ENCODE assay signal across 8 mouse cellular contexts in genomic region chr1:172481540-172482280, GRCm38 (mm10). TPM values are rescaled to one million over a fixed set of nuclear protein-coding genes. Genes with fewer than 3 reads are reported as not detected.
DNase-seq lines count a peak whose midpoint lies in the region; ATAC-seq and TF ChIP-seq lines count a peak whose summit lies in the region.

Gene Igsf9 (plus strand): TSS chr1:172481788.

- in situ Hi-C loops in ES-E14 (cut with MboI; ENCODE audit: low sequenced_read_pairs in 2 of 2, unreplicated experiment in 2 of 2): no loop called here

- peak; percentile 88 for ATAC-seq in frontal cortex, adult (ENCODE audit: low TSS enrichment)
- ATAC-seq in hematopoietic stem cell, adult 5-6 weeks (replicated peaks in 1 of 2; ENCODE audit: insufficient read depth in 1 of 2, low FRiP score in 2 of 2, low TSS enrichment in 1 of 2, low read depth in 1 of 2, poor library complexity in 2 of 2, severe bottlenecking in 2 of 2): peak; percentile 90 to 92
- ATAC-seq in lung, embryonic 14.5 days (ENCODE audit: insufficient read depth): peak; percentile 96

- no peak for TF ChIP-seq CTCF in cerebellum, adult 2 months (IDR thresholded peaks at IDR 0.05; ENCODE audit: borderline replicate concordance, insufficient read depth, low read depth, low read length)
- peak; percentile 73 for TF ChIP-seq CTCF in lung, embryonic 14.5 days (IDR thresholded peaks at IDR 0.05; ENCODE audit: low read depth)
- TF ChIP-seq CTCF in olfactory bulb, adult 2 months (IDR thresholded peaks at IDR 0.05; ENCODE audit: insufficient read depth, low read depth, low read length): no peak

- H3K4me1 ChIP-seq in ES-E14 (ENCODE audit: control insufficient read depth in 2 of 2, insufficient read depth in 2 of 2, low read length in 2 of 2, poor library complexity in 1 of 2): peaks cover 1 to 2% of the 10 kb centered on the region in 2 experiments; a peak in 3 of 4 replicates
- no peaks in the 10 kb centered on the region for H3K4me1 ChIP-seq in cerebellum, adult 2 months (ENCODE audit: control insufficient read depth, insufficient read depth, low read length)
- H3K4me1 ChIP-seq in lung, embryonic 14.5 days (ENCODE audit: insufficient read depth): peaks cover 8% of the 10 kb centered on the region; the same call in 1 of the 2 replicates
- peaks cover 39% of the 10 kb centered on the region for H3K4me1 ChIP-seq in olfactory bulb, adult 2 months (ENCODE audit: control insufficient read depth, insufficient read depth, low read length)

- H3K27ac ChIP-seq in ES-E14 (ENCODE audit: insufficient read depth, low read depth, low read length, poor library complexity, severe bottlenecking): peak within 1 kb of the TSS; percentile 94
- no peak within 1 kb of the TSS for H3K27ac ChIP-seq in cerebellum, adult 2 months (ENCODE audit: insufficient read depth, low read length)
- H3K27ac ChIP-seq in lung, embryonic 14.5 days (ENCODE audit: low read depth): peak within 1 kb of the TSS; percentile 89
- no peak within 1 kb of the TSS for H3K27ac ChIP-seq in olfactory bulb, adult 2 months (ENCODE audit: insufficient read depth, low read depth, low read length)

- no peaks in the 10 kb centered on the region for H3K9me3 ChIP-seq in ES-E14 (ENCODE audit: control insufficient read depth, insufficient read depth, low read depth, low read length)
- no peaks in the 10 kb centered on the region for H3K9me3 ChIP-seq in lung, embryonic 14.5 days (ENCODE audit: low read depth, low read length)

- no peaks in the 10 kb centered on the region for H3K27me3 ChIP-seq in cerebellum, adult 2 months (ENCODE audit: control insufficient read depth, insufficient read depth, low read length)
- H3K27me3 ChIP-seq in lung, embryonic 14.5 days (ENCODE audit: insufficient read depth, low read length): no peaks in the 10 kb centered on the region

- peak within 1 kb of the TSS; percentile 83 for H3K9ac ChIP-seq in ES-E14 (ENCODE audit: insufficient read depth, low read depth, low read length, poor library complexity, severe bottlenecking)
- peak within 1 kb of the TSS; percentile 62 for H3K9ac ChIP-seq in lung, embryonic 14.5 days

- 1% methylated on average over 38 of the region's 38 CpGs for WGBS in cerebellum, adult 2 months
- WGBS in lung, embryonic 14.5 days: under 1% methylated on average over 38 of the region's 38 CpGs
- under 1% methylated on average over 38 of the region's 38 CpGs for WGBS in olfactory bulb, adult 2 months

- peak within 1 kb of the TSS; percentile 84 for H3K4me2 ChIP-seq in lung, embryonic 14.5 days

- peak; percentile 95 for DNase-seq in ES-E14 (ENCODE audit: low read depth, low spot score)
- peak; percentile 81 to 84 for DNase-seq in cerebellum, adult 2 months
- peak; percentile 88 to 89 for DNase-seq in layer of hippocampus, adult 8-10 months (ENCODE audit: low spot score in 2 of 2)
- DNase-seq in lung, embryonic 14.5 days: peak; percentile 98
- peak; percentile 93 to 95 for DNase-seq in thymus, adult 18-20 months

- TF ChIP-seq POLR2A in cerebellum, adult 2 months (IDR thresholded peaks at IDR 0.05; ENCODE audit: borderline replicate concordance, insufficient read depth, low read length): no peak
- peak; percentile 16; the same call in 1 of the 2 replicates for TF ChIP-seq POLR2A in olfactory bulb, adult 2 months (IDR thresholded peaks at IDR 0.05; ENCODE audit: insufficient read depth, low read depth, low read length)

- peak within 1 kb of the TSS; percentile 77 to 88 for H3K4me3 ChIP-seq in ES-E14 (ENCODE audit: insufficient read depth in 1 of 2, low read depth in 1 of 2, low read length in 2 of 2, poor library complexity in 1 of 2, severe bottlenecking in 1 of 2)
- H3K4me3 ChIP-seq in cerebellum, adult 2 months (replicated peaks; ENCODE audit: insufficient read depth, low read depth, low read length): peak within 1 kb of the TSS; percentile 59
- H3K4me3 ChIP-seq in lung, embryonic 14.5 days (ENCODE audit: low read depth, low read length): peak within 1 kb of the TSS; percentile 60
- H3K4me3 ChIP-seq in olfactory bulb, adult 2 months (ENCODE audit: insufficient read depth, low read depth, low read length): peak within 1 kb of the TSS; percentile 65

- peaks cover 4% of the 10 kb centered on the region; the same call in 1 of the 2 replicates for H3K36me3 ChIP-seq in ES-E14 (ENCODE audit: control insufficient read depth, insufficient read depth, low read length, poor library complexity, severe bottlenecking)
- H3K36me3 ChIP-seq in lung, embryonic 14.5 days (ENCODE audit: insufficient read depth): peaks cover 8% of the 10 kb centered on the region; the same call in 1 of the 2 replicates

TF ChIP-seq in ES-E14, 5 proteins besides CTCF, POLR2A, EP300 and RAD21:
- peak; percentile 94 for TF ChIP-seq HCFC1 (IDR thresholded peaks at IDR 0.05; ENCODE audit: borderline replicate concordance, insufficient read depth, low read length)
- no peak for TF ChIP-seq MAFK (IDR thresholded peaks at IDR 0.05; ENCODE audit: insufficient read depth, low read depth, low read length)
- peak; percentile 60; the same call in 1 of the 2 replicates for TF ChIP-seq CHD2 (IDR thresholded peaks at IDR 0.05; ENCODE audit: low read depth, low read length)
- TF ChIP-seq ZNF384 (IDR thresholded peaks at IDR 0.05; ENCODE audit: low read depth, low read length): no peak
- TF ChIP-seq ZC3H11A (IDR thresholded peaks at IDR 0.05; ENCODE audit: borderline replicate concordance, low read depth, low read length): no peak
TF ChIP-seq in ES-E14: peak in this region for 2.

RNA-seq across cellular contexts. Expression of gene Igsf9, which starts in this region (rescaled TPM):
- total RNA-seq in ES-E14 (2012; rRNA removed): 45.6 and 80.3 TPM in 2 replicates
- polyA plus RNA-seq in cerebellum, adult 2 months (2012; rRNA removed): 1.9 and 2.2 TPM in 2 replicates
- 1.1 and 1.9 TPM in 2 replicates for total RNA-seq in hematopoietic stem cell, adult 5-6 weeks (2017)
- total RNA-seq in layer of hippocampus, adult 8-10 months (2022): 1 to 10 TPM; 4.1 to 6.6 (median 5.3) TPM
- polyA plus RNA-seq in lung, embryonic 14.5 days (2014; fragmentation: Nextera tagmentation; extraction: Ambion mirVana): 23.5 and 26.0 TPM in 2 replicates
- not detected in 2 replicates for polyA plus RNA-seq in olfactory bulb, adult 2 months (2012; ENCODE audit: insufficient read depth, insufficient read length, low replicate concordance, missing spikeins)

Comparison
In these comparisons a context has a peak if more than half of its experiments do, and no peak if none do; other contexts are left out.
1. H3K27ac ChIP-seq: peak in ES-E14 (single experiment) and lung, embryonic 14.5 days (single experiment); none in cerebellum, adult 2 months (single experiment) and olfactory bulb, adult 2 months (single experiment).
2. Peak in every context shown above with its lines, with median percentiles within 50 percentile points of each other: DNase-seq, H3K4me3 ChIP-seq and ATAC-seq.